Mouse (Mus musculus) myocyte (in vitro differentiated cells): ENCODE results near the gene Zfp618. TPM values are rescaled to one million over a fixed set of nuclear protein-coding genes. Genes with fewer than 3 reads are reported as not detected.

ENCODE experiments used
- H3K27me3 ChIP-seq: one replicate; pipeline ENCODE4 v1.6.1; 2011; ENCODE audit not compliant: control insufficient read depth, insufficient read depth, insufficient read length
- H3K36me3 ChIP-seq: one replicate; pipeline ENCODE4 v1.6.1; 2011; ENCODE audit not compliant: control insufficient read depth, insufficient read depth
- H3K4me2 ChIP-seq: one replicate; pipeline ENCODE4 v1.6.1; 2011; ENCODE audit warnings: low read depth, control low read depth
- H3K4me3 ChIP-seq: one replicate; pipeline ENCODE4 v1.5.1; 2011; ENCODE audit warnings: mild to moderate bottlenecking, control low read depth, moderate library complexity
- H3K79me2 ChIP-seq: one replicate; pipeline ENCODE4 v1.6.1; 2011; ENCODE audit not compliant: control insufficient read depth, insufficient read depth
- H3ac ChIP-seq: one replicate; pipeline ENCODE4 v1.6.1; 2011; ENCODE audit not compliant: control insufficient read depth, insufficient read length
- CEBPB ChIP-seq: IDR thresholded peaks from 2 replicates; pipeline ENCODE4 v1.6.1; 2011; ENCODE audit warnings: mild to moderate bottlenecking, moderate library complexity; ENCODE audit not compliant: poor library complexity, insufficient read depth, severe bottlenecking
- E2F4 ChIP-seq: IDR thresholded peaks from one replicate; pipeline ENCODE4 v1.6.1; 2011; ENCODE audit warnings: mild to moderate bottlenecking, control low read depth, moderate library complexity; ENCODE audit not compliant: insufficient read depth
- MAX ChIP-seq: IDR thresholded peaks from one replicate; pipeline ENCODE4 v1.6.1; 2011; ENCODE audit warnings: low read depth, mild to moderate bottlenecking, control low read depth
- MYOD1 ChIP-seq, 3 experiments: IDR thresholded peaks; one replicate each; pipeline ENCODE4 v1.6.1; 2011; ENCODE audit warnings: control low read depth in 2 of 3, low read depth in 2 of 3, mild to moderate bottlenecking in 2 of 3, moderate library complexity in 1 of 3; ENCODE audit not compliant: insufficient read length in 2 of 3, control insufficient read depth in 1 of 3
- MYOG ChIP-seq, 3 experiments: IDR thresholded peaks; one replicate each; pipeline ENCODE4 v1.6.1; 2011; ENCODE audit warnings: control low read depth in 2 of 3, low read depth in 2 of 3, mild to moderate bottlenecking in 2 of 3; ENCODE audit not compliant: insufficient read length in 2 of 3, control insufficient read depth in 1 of 3, insufficient read depth in 1 of 3
- POLR2A ChIP-seq: IDR thresholded peaks from one replicate; pipeline ENCODE4 v1.6.1; 2011; ENCODE audit warnings: low read depth, mild to moderate bottlenecking, control low read depth, moderate library complexity; ENCODE audit not compliant: insufficient read length
- POLR2AphosphoS2 ChIP-seq: IDR thresholded peaks from one replicate; pipeline ENCODE4 v1.6.1; 2011; ENCODE audit warnings: low read depth, control low read depth; ENCODE audit not compliant: insufficient read length
- REST ChIP-seq: IDR thresholded peaks from one replicate; pipeline ENCODE4 v1.6.1; 2011; ENCODE audit warnings: mild to moderate bottlenecking, control low read depth, moderate library complexity; ENCODE audit not compliant: insufficient read depth, insufficient read length
- SRF ChIP-seq: IDR thresholded peaks from one replicate; pipeline ENCODE4 v1.6.1; 2011; ENCODE audit warnings: low read depth; ENCODE audit not compliant: control insufficient read depth, insufficient read length
- TCF12 ChIP-seq: IDR thresholded peaks from one replicate; pipeline ENCODE4 v1.6.1; 2011; ENCODE audit warnings: mild to moderate bottlenecking, control low read depth; ENCODE audit not compliant: poor library complexity, insufficient read depth, severe bottlenecking
- TCF3 ChIP-seq: IDR thresholded peaks from one replicate; pipeline ENCODE4 v1.6.1; 2011; ENCODE audit warnings: low read depth, control low read depth; ENCODE audit not compliant: insufficient read length
- USF1 ChIP-seq: IDR thresholded peaks from one replicate; pipeline ENCODE4 v1.6.1; 2011; ENCODE audit warnings: low read depth, mild to moderate bottlenecking, control low read depth, moderate library complexity
- polyA plus RNA-seq: library from polyadenylated mRNA; unstranded; fragments of >200 nt; fragmentation: generic; extraction: Trizol; gene quantifications from one replicate; pipeline ENCODE4 v1.2.1, GENCODE M21; 2012; ENCODE audit warnings: missing spikeins

The Zfp618 gene
- polyA plus RNA-seq, 1 experiment: not detected

- Histone ChIP-seq H3K4me2 (no peak overlapping the region), H3ac (no peak overlapping the region), H3K4me3 (no peak overlapping the region), H3K36me3 (no peaks in the 10 kb centered on the region), H3K27me3 (no peaks in the 10 kb centered on the region), H3K79me2 (no peaks in the 10 kb centered on the region)
- TF ChIP-seq POLR2A (no peak), MAX (no peak), USF1 (no peak), MYOG (IDR thresholded peaks at IDR 0.05; ENCODE audit: control insufficient read depth in 1 of 3, insufficient read depth in 1 of 3, insufficient read length in 2 of 3, low read depth in 2 of 3) (no peak), POLR2AphosphoS2 (no peak), TCF12 (no peak), CEBPB (no peak), TCF3 (no peak), E2F4 (no peak), MYOD1 (IDR thresholded peaks at IDR 0.05; ENCODE audit: control insufficient read depth in 1 of 3, insufficient read length in 2 of 3, low read depth in 2 of 3) (no peak), SRF (no peak), REST (no peak)
These were observed 101.4 kb downstream of the Zfp618 start for GRCm38 (mm10) chr4:63066796-63067195.

- TF ChIP-seq REST (no peak), TCF12 (no peak), TCF3 (no peak), POLR2A (no peak), POLR2AphosphoS2 (no peak), USF1 (no peak), MYOD1 (IDR thresholded peaks at IDR 0.05; ENCODE audit: control insufficient read depth in 1 of 3, insufficient read length in 2 of 3, low read depth in 2 of 3) (no peak), E2F4 (no peak), MYOG (IDR thresholded peaks at IDR 0.05; ENCODE audit: control insufficient read depth in 1 of 3, insufficient read depth in 1 of 3, insufficient read length in 2 of 3, low read depth in 2 of 3) (no peak), MAX (no peak), SRF (no peak), CEBPB (no peak)
- H3K4me3 ChIP-seq: no peak overlapping the region
These were observed 102.4 kb downstream of the Zfp618 start for GRCm38 (mm10) chr4:63067822-63068221.

GRCm38 (mm10) chr4:63068499-63069175 lies 103.3 kb downstream of the Zfp618 start:
- Histone ChIP-seq H3ac (no peak overlapping the region), H3K4me2 (no peak overlapping the region), H3K79me2 (no peaks in the 10 kb centered on the region), H3K27me3 (no peaks in the 10 kb centered on the region), H3K36me3 (no peaks in the 10 kb centered on the region), H3K4me3 (no peak overlapping the region)
- TF ChIP-seq REST (no peak), USF1 (no peak), MYOG (IDR thresholded peaks at IDR 0.05; ENCODE audit: control insufficient read depth in 1 of 3, insufficient read depth in 1 of 3, insufficient read length in 2 of 3, low read depth in 2 of 3) (no peak), CEBPB (no peak), MAX (no peak), POLR2A (no peak), TCF12 (no peak), SRF (no peak), TCF3 (no peak), MYOD1 (IDR thresholded peaks at IDR 0.05; ENCODE audit: control insufficient read depth in 1 of 3, insufficient read length in 2 of 3, low read depth in 2 of 3) (no peak), POLR2AphosphoS2 (no peak), E2F4 (no peak)

More at GRCm38 (mm10) chr4:63067822-63068221, 102.4 kb downstream of the Zfp618 start:
- H3K27me3 ChIP-seq: no peaks in the 10 kb centered on the region
- H3K79me2 ChIP-seq: no peaks in the 10 kb centered on the region
- H3K36me3 ChIP-seq: no peaks in the 10 kb centered on the region
- no peak overlapping the region for H3K4me2 ChIP-seq
- no peak overlapping the region for H3ac ChIP-seq

- Histone ChIP-seq H3ac (no peak overlapping the region), H3K4me3 (no peak overlapping the region)
- no peak for TF ChIP-seq TCF12
These were observed 106.3 kb downstream of the Zfp618 start for GRCm38 (mm10) chr4:63071413-63072260.

GRCm38 (mm10) chr4:63073139-63073538 lies 107.8 kb downstream of the Zfp618 start:
- H3K79me2 ChIP-seq: no peaks in the 10 kb centered on the region
- no peaks in the 10 kb centered on the region for H3K27me3 ChIP-seq
- H3ac ChIP-seq: no peak overlapping the region
- no peak overlapping the region for H3K4me3 ChIP-seq
- TF ChIP-seq E2F4 (no peak), TCF12 (no peak), REST (no peak), POLR2AphosphoS2 (no peak), CEBPB (no peak), SRF (no peak), MYOD1 (IDR thresholded peaks at IDR 0.05; ENCODE audit: control insufficient read depth in 1 of 3, insufficient read length in 2 of 3, low read depth in 2 of 3) (no peak), TCF3 (no peak), MYOG (IDR thresholded peaks at IDR 0.05; ENCODE audit: control insufficient read depth in 1 of 3, insufficient read depth in 1 of 3, insufficient read length in 2 of 3, low read depth in 2 of 3) (no peak), MAX (no peak), USF1 (no peak)
- no peak overlapping the region for H3K4me2 ChIP-seq
- H3K36me3 ChIP-seq: no peaks in the 10 kb centered on the region

More at GRCm38 (mm10) chr4:63071413-63072260, 106.3 kb downstream of the Zfp618 start:
- H3K36me3 ChIP-seq: no peaks in the 10 kb centered on the region
- no peak overlapping the region for H3K4me2 ChIP-seq
- H3K27me3 ChIP-seq: no peaks in the 10 kb centered on the region
- no peaks in the 10 kb centered on the region for H3K79me2 ChIP-seq
